Mouse (Mus musculus) T-cell, adult 2 months (primary cell): ENCODE data around the gene Lhx4.

Source experiments
- DNase-seq: peaks from one replicate; pipeline ENCODE4 v3.0.0; 2022; ENCODE audit warnings: low spot score

The Lhx4 gene

GRCm38 (mm10) chr1:155703191-155703680 is 48.2 kb downstream of the Lhx4 start:
- no peak for DNase-seq

DNA sequence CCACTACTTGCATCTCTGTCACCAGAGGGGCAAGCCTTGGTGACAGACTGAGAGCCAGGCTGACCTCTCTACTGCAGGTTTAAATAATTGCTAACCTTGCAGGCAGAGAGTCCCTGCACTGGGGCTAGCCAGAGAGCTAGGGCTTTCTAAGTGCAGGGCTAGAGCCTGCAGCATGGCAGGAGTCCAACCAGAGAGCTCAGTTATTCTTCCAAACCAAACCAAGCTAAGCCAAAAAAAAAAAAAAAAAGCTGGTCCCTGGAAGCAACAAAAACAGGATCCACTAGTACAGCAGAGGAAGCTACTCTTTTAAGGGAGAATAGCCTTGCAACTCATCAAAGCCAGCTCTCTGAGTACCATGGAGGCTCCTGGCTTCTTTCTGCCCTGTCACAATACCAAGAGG is 50.6 kb downstream of the Lhx4 start:
- DNase-seq = no peak

GRCm38 (mm10) chr1:155698373-155699159 is 52.9 kb downstream of the Lhx4 start:
- no peak for DNase-seq

DNA sequence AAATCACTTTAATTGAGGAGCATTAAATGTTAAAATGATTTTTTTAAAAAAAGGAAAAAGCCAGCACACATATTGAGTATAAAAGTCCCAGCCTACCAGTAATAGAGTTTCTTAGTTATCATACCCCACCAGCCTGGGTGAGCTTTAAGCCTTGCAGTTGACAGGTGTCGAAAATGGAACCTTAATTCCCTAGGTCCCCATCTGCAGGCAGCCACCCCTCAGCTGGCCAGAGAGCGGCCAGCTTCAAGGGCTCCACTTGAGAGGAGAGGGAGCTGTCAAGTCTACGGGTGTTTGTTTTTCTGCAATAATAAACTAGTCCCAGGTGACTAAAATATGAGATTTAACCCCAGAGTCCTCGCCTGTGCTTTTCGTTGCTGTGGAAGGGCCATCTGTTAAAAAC is 58.0 kb downstream of the Lhx4 start:
- no peak for DNase-seq

DNA sequence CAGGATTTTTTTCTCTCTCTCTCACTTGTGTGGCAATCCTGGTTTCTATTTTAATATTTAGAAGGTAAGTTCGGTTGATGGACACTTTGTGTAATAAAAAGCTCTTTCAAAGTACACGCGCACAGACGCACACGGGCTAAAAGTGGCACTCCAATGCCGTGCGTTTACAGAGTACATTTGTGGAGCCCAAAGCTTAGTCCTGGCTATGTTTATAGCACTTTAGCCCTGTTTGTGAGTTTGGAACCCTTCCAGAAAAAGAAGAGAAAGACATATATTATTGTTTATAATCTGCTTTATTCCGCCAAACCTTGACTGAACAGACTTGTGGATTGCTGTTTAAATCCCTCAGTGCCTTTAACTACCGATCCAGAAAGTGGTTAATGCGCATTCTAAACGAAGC is 58.5 kb downstream of the Lhx4 start:
- no peak for DNase-seq

DNA sequence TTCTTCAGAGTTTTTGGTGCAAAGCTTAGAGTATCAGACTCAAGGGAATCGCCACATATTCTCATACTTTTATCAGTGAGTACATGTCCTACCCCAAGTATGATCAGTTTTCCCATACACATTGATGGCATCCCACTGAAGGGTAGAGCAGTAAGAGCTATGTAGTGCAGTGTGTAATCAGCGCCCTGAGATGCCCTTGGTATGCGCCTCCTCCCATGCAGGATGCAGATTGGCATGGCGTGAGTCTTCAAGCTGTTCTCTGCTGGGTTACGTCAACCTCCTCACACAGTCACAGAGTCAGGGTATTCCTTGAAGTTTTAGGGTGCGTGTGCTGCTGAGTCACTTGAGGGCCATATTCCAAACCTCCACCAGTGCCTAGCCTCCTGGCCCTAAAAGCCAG is 59.3 kb downstream of the Lhx4 start:
- DNase-seq = no peak

GRCm38 (mm10) chr1:155689558-155689957 is 61.9 kb downstream of the Lhx4 start:
- no peak for DNase-seq

- no peak for DNase-seq
Observed at GRCm38 (mm10) chr1:155689141-155689540, 62.3 kb downstream of the Lhx4 start.

DNA sequence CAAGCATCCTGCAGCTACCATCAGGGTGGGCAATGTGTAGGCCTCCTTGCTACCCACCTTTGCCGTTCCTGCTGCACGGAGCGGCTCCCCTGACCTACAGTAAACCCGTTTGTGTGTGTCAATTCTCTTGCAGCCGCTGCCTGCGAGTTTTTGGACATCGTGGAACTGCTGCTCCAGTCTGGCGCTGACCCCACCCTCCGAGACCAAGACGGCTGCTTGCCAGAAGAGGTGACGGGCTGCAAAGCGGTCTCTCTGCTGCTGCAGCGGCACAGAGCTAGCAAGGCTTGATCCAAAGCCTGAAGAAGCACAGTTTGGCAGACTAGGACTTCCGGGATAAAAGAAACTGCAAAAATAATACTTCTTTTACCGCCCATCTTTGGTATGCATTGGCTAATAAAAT is 64.7 kb downstream of the Lhx4 start:
- DNase-seq = no peak

DNA sequence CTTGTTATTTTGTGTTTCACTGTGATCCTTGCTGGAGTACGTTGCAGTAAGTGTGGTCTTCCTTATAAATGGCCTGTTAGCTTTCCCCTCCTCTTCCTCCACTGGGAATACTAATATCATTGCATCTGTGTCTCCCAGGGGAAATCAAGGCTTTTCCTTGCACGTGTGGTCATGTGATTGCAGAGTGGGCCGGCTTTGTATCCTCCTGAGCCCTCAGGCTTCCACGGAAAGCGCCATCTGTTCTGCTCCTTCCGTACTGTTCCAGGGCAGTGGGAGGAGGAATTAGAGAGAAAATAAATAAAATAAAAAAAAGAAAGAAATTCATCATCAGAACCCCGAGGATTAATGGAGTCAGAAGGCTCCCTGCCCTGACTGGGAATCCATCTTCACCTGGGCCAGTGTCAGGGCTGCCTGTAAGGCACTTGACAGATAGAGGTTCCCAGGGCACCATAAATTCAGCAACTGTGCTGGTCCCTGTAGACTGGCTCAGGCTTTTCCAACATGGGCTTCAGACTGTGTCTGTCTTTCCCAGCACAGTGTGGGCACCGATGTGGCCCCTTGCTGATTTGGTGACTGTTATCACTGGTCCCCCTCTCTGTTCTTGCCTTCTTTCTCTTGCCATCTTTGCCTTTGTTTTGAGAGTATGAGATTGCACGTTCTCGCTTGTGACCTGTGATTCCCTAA is 70.2 kb downstream of the Lhx4 start:
- DNase-seq = no peak

- DNase-seq = no peak
Observed at GRCm38 (mm10) chr1:155675570-155675969, 75.9 kb downstream of the Lhx4 start.

- DNase-seq = no peak
Observed at GRCm38 (mm10) chr1:155663994-155664393, 87.5 kb downstream of the Lhx4 start.

- DNase-seq = no peak
Observed at GRCm38 (mm10) chr1:155656321-155656720, 95.2 kb downstream of the Lhx4 start.

DNA sequence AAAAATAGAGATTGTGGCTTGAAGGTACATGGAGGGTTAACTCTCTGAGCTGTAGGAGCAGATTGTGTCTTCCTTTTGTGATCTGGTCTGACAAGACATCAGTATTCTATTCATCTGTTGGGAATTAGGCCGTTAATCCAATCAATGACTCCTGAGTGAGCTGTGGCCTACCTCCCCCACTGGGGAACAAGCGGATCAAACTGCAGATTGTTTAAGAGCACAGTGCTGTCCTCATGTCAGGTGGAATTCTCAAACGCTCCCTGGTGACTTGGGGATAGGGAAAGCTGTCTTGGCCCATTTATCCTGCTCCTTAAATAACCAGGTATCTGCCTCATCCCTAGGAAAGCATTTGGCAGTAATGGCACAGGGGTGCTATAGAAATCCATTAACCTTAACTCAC is 96.5 kb downstream of the Lhx4 start:
- no peak for DNase-seq

DNA sequence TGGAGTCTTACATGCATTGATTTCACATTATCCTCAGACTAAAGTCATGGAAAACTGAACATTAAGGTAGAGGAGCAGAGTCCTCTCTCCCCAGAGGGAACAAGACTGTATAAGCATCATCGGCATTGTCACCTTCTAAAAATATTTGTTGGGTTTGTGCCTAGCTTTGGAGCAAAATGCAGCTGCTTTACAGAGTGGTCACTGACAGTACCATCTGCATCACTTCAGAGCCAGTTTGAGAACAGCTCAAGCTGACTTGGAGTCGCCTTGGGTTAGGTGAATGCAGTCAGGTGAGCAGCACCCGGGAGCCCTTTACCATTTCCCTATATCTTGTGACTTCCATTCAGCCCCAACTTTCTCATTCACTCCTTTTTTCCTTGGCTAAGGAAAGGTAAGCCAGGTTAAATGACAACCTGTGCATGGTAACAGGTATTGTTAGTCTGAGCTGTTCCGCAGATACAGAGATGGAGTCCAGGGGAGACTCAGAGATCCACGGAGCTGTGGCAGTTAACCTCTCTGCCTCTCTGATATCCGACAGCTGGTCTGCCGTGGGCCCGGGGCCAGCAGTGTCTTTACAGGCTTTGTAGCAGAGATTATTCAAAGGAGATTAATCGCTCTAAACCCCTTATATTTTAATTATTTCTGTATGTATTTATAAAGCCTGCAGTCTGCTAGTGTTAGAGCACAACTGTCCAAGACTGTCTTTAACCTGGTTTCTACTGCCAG is 101.2 kb downstream of the Lhx4 start:
- DNase-seq = no peak
